Mouse (Mus musculus) testis, adult 2 months (tissue): ENCODE results near the gene Gpr26. TPM values are rescaled to one million over a fixed set of nuclear protein-coding genes. Genes with fewer than 3 reads are reported as not detected.
A peak's percentile ranks its signal among the peaks of the same experiment; 100 is the strongest.

ENCODE experiments used
- H3K27ac ChIP-seq: fragments of 200-500 bp; 2 replicates; pipeline ENCODE4 v1.5.1; 2012; ENCODE audit warnings: low read depth, low read length; ENCODE audit not compliant: control insufficient read depth, insufficient read depth
- H3K27me3 ChIP-seq: fragments of 200-500 bp; 2 replicates; pipeline ENCODE4 v1.6.1; 2012; ENCODE audit warnings: mild to moderate bottlenecking, low read length, moderate library complexity; ENCODE audit not compliant: control insufficient read depth, insufficient read depth
- H3K36me3 ChIP-seq: fragments of 200-500 bp; 2 replicates; pipeline ENCODE4 v1.6.1; 2012; ENCODE audit warnings: mild to moderate bottlenecking, low read length; ENCODE audit not compliant: control insufficient read depth, insufficient read depth
- H3K4me1 ChIP-seq: fragments of 200-500 bp; 2 replicates; pipeline ENCODE4 v1.6.1; 2012; ENCODE audit warnings: low read length; ENCODE audit not compliant: control insufficient read depth, insufficient read depth
- H3K4me3 ChIP-seq: fragments of 200-500 bp; 2 replicates; pipeline ENCODE4 v1.5.1; 2012; ENCODE audit warnings: low read depth, mild to moderate bottlenecking, low read length, moderate library complexity, mixed read lengths; ENCODE audit not compliant: control insufficient read depth
- CTCF ChIP-seq: fragments of 200-500 bp; IDR thresholded peaks from 2 replicates; pipeline ENCODE4 v1.5.1; 2012; ENCODE audit warnings: low read depth, mild to moderate bottlenecking, inconsistent platforms, low read length, moderate library complexity; ENCODE audit not compliant: control insufficient read depth, insufficient read depth, insufficient replicate concordance
- POLR2A ChIP-seq: fragments of 200-500 bp; IDR thresholded peaks from 2 replicates; pipeline ENCODE4 v1.6.1; 2012; ENCODE audit warnings: low read depth, mild to moderate bottlenecking, inconsistent platforms, low read length, moderate library complexity; ENCODE audit not compliant: control insufficient read depth
- polyA plus RNA-seq: library from polyadenylated mRNA; depleted of rRNA; stranded (reverse); fragments of >200 nt; gene quantifications from 2 replicates; pipeline ENCODE4 v1.2.3, GENCODE M21; 2012; rRNA removed

Gpr26 gene
- polyA plus RNA-seq: 0.01 TPM in 1 of 2 replicates, not detected in the other

- H3K27ac ChIP-seq: no peak within 1 kb of the TSS
- H3K36me3 ChIP-seq: no peaks in the 10 kb centered on the region
- TF ChIP-seq POLR2A: no peak
- no peak for TF ChIP-seq CTCF
- H3K4me1 ChIP-seq: peaks cover 3% of the 10 kb centered on the region; the same call in 1 of the 2 replicates
- no peaks in the 10 kb centered on the region for H3K27me3 ChIP-seq
- peak within 1 kb of the TSS; percentile 1 for H3K4me3 ChIP-seq
Measured at GRCm38 (mm10) chr7:131966023-131966915, at the start of gene Gpr26. Gpr26 (plus strand) TSS chr7:131966460.

- Histone ChIP-seq H3K4me3 (no peak overlapping the region), H3K27ac (no peak overlapping the region), H3K4me1 (no peaks in the 10 kb centered on the region), H3K36me3 (no peaks in the 10 kb centered on the region), H3K27me3 (no peaks in the 10 kb centered on the region)
- TF ChIP-seq POLR2A (no peak), CTCF (no peak)
Measured at GRCm38 (mm10) chr7:131917384-131917783, 48.9 kb upstream of the Gpr26 start.

GRCm38 (mm10) chr7:131927288-131928050, 38.8 kb upstream of the Gpr26 start:
- no peaks in the 10 kb centered on the region for H3K4me1 ChIP-seq
- TF ChIP-seq POLR2A: no peak
- no peak for TF ChIP-seq CTCF
- no peak overlapping the region for H3K27ac ChIP-seq
- H3K4me3 ChIP-seq: no peak overlapping the region
- H3K36me3 ChIP-seq: no peaks in the 10 kb centered on the region
- H3K27me3 ChIP-seq: no peaks in the 10 kb centered on the region

- H3K36me3 ChIP-seq: no peaks in the 10 kb centered on the region
- H3K27me3 ChIP-seq: no peaks in the 10 kb centered on the region
- H3K4me3 ChIP-seq: no peak overlapping the region
- H3K27ac ChIP-seq: no peak overlapping the region
- H3K4me1 ChIP-seq: no peaks in the 10 kb centered on the region
- TF ChIP-seq POLR2A: no peak
- no peak for TF ChIP-seq CTCF
Measured at GRCm38 (mm10) chr7:131937611-131938010, 28.6 kb upstream of the Gpr26 start.

GRCm38 (mm10) chr7:131951131-131951530, 15.1 kb upstream of the Gpr26 start:
- Histone ChIP-seq H3K27me3 (no peaks in the 10 kb centered on the region), H3K4me1 (no peaks in the 10 kb centered on the region), H3K4me3 (no peak overlapping the region), H3K27ac (no peak overlapping the region), H3K36me3 (no peaks in the 10 kb centered on the region)
- no peak for TF ChIP-seq CTCF
- TF ChIP-seq POLR2A: no peak

- TF ChIP-seq CTCF (no peak), POLR2A (no peak)
- H3K4me1 ChIP-seq: no peaks in the 10 kb centered on the region
- no peaks in the 10 kb centered on the region for H3K36me3 ChIP-seq
- H3K27me3 ChIP-seq: no peaks in the 10 kb centered on the region
- no peak overlapping the region for H3K4me3 ChIP-seq
- no peak overlapping the region for H3K27ac ChIP-seq
Measured at GRCm38 (mm10) chr7:131953402-131953801, 12.9 kb upstream of the Gpr26 start.

- no peak overlapping the region for H3K27ac ChIP-seq
- no peaks in the 10 kb centered on the region for H3K27me3 ChIP-seq
- TF ChIP-seq POLR2A (no peak), CTCF (no peak)
- no peaks in the 10 kb centered on the region for H3K36me3 ChIP-seq
- H3K4me3 ChIP-seq: no peak overlapping the region
- no peaks in the 10 kb centered on the region for H3K4me1 ChIP-seq
Measured at GRCm38 (mm10) chr7:131958705-131959104, 7.6 kb upstream of the Gpr26 start.
